Mouse (Mus musculus): ENCODE measurements around the gene Itgae.
A peak's percentile ranks its signal among the peaks of the same experiment; 100 is the strongest.
"Not testable (repeated sequence)": the region's sequence is repeated elsewhere in the genome, so short reads cannot be mapped to it uniquely, and the experiment has no call there.

The Itgae gene

GRCm38 (mm10) chr11:73092877-73093276 is 2.5 kb downstream of the Itgae start:
- DNase-seq (ENCODE audit: low read depth, low spot score): no peak

- DNase-seq (ENCODE audit: low read depth, low spot score): no peak
Observed at GRCm38 (mm10) chr11:73094231-73094995, 4.0 kb downstream of the Itgae start.

- DNase-seq (ENCODE audit: low read depth, low spot score): no peak
Observed at GRCm38 (mm10) chr11:73098860-73099259, 8.5 kb downstream of the Itgae start.

- DNase-seq (ENCODE audit: low read depth, low spot score): no peak
Observed at GRCm38 (mm10) chr11:73099976-73100750, 9.8 kb downstream of the Itgae start.

- no peak for DNase-seq (ENCODE audit: low read depth, low spot score)
Observed at GRCm38 (mm10) chr11:73101308-73101707, 10.9 kb downstream of the Itgae start.

GRCm38 (mm10) chr11:73105246-73105645 is 14.9 kb downstream of the Itgae start:
- DNase-seq (ENCODE audit: low read depth, low spot score): no peak

GRCm38 (mm10) chr11:73107358-73107757 is 17.0 kb downstream of the Itgae start:
- not testable (repeated sequence) for DNase-seq (ENCODE audit: low read depth, low spot score)

- no peak for DNase-seq (ENCODE audit: low read depth, low spot score)
Observed at GRCm38 (mm10) chr11:73108195-73108897, 18.0 kb downstream of the Itgae start.

- no peak for DNase-seq (ENCODE audit: low read depth, low spot score)
Observed at GRCm38 (mm10) chr11:73108898-73109625, 18.7 kb downstream of the Itgae start.

- DNase-seq (ENCODE audit: low read depth, low spot score): no peak
Observed at GRCm38 (mm10) chr11:73109941-73110340, 19.6 kb downstream of the Itgae start.

GRCm38 (mm10) chr11:73111414-73111813 is 21.0 kb downstream of the Itgae start:
- no peak for DNase-seq (ENCODE audit: low read depth, low spot score)

- DNase-seq (ENCODE audit: low read depth, low spot score): no peak
Observed at GRCm38 (mm10) chr11:73126495-73126894, 36.1 kb downstream of the Itgae start.

GRCm38 (mm10) chr11:73131020-73131419 is 40.6 kb downstream of the Itgae start:
- no peak for DNase-seq (ENCODE audit: low read depth, low spot score)

- DNase-seq (ENCODE audit: low read depth, low spot score): no peak
Observed at GRCm38 (mm10) chr11:73132999-73133398, 42.6 kb downstream of the Itgae start.

GRCm38 (mm10) chr11:73134222-73134621 is 43.8 kb downstream of the Itgae start:
- DNase-seq (ENCODE audit: low read depth, low spot score): no peak

GRCm38 (mm10) chr11:73136587-73136986 is 46.2 kb downstream of the Itgae start:
- no peak for DNase-seq (ENCODE audit: low read depth, low spot score)

- no peak for DNase-seq (ENCODE audit: low read depth, low spot score)
Observed at GRCm38 (mm10) chr11:73137116-73137515, 46.7 kb downstream of the Itgae start.

- peak; percentile 83 for DNase-seq (ENCODE audit: low read depth, low spot score)
Observed at GRCm38 (mm10) chr11:73137591-73138501, 47.5 kb downstream of the Itgae start, which contains the start of gene Haspin. TSS of gene Haspin (minus strand) at chr11:73138294.

- DNase-seq (ENCODE audit: low read depth, low spot score): peak; percentile 32
Observed at GRCm38 (mm10) chr11:73144261-73144681, 53.9 kb downstream of the Itgae start.

All from skeletal muscle tissue, adult 2 months (tissue).